Mouse (Mus musculus): ENCODE data around the gene Arhgap15.

Arhgap15 gene

GRCm38 (mm10) chr2:44356887-44357251, 608.2 kb downstream of the Arhgap15 start:
- no peak for DNase-seq

GRCm38 (mm10) chr2:44380225-44380624, 631.6 kb downstream of the Arhgap15 start:
- no peak for DNase-seq

GRCm38 (mm10) chr2:44384541-44384940, 635.9 kb downstream of the Arhgap15 start:
- no peak for DNase-seq

GRCm38 (mm10) chr2:44389556-44389955, 640.9 kb downstream of the Arhgap15 start:
- DNase-seq = no peak

GRCm38 (mm10) chr2:44393789-44394188, 645.2 kb downstream of the Arhgap15 start:
- no peak for DNase-seq

GRCm38 (mm10) chr2:44394956-44395501, 646.4 kb downstream of the Arhgap15 start:
- DNase-seq = no peak

- DNase-seq = no peak
Measured at GRCm38 (mm10) chr2:44395577-44395976, 647.0 kb downstream of the Arhgap15 start.

- DNase-seq = no peak
Measured at GRCm38 (mm10) chr2:44397209-44397608, 648.6 kb downstream of the Arhgap15 start.

- peak; percentile 51 to 53 for DNase-seq
Measured at GRCm38 (mm10) chr2:44397735-44398337, 649.2 kb downstream of the Arhgap15 start.

GRCm38 (mm10) chr2:44399191-44399926, 650.7 kb downstream of the Arhgap15 start:
- peak; percentile 84 to 87 for DNase-seq

- no peak for DNase-seq
Measured at GRCm38 (mm10) chr2:44401704-44402422, 653.2 kb downstream of the Arhgap15 start.

- no peak for DNase-seq
Measured at GRCm38 (mm10) chr2:44411660-44412059, 663.0 kb downstream of the Arhgap15 start.

GRCm38 (mm10) chr2:44416331-44416730, 667.7 kb downstream of the Arhgap15 start:
- no peak for DNase-seq

- no peak for DNase-seq
Measured at GRCm38 (mm10) chr2:44419547-44420225, 671.1 kb downstream of the Arhgap15 start.

- no peak for DNase-seq
Measured at GRCm38 (mm10) chr2:44430521-44430920, 681.9 kb downstream of the Arhgap15 start.

- no peak for DNase-seq
Measured at GRCm38 (mm10) chr2:44436652-44437051, 688.0 kb downstream of the Arhgap15 start.

- peak in 1 of 2 experiments; percentile 8 for DNase-seq
Measured at GRCm38 (mm10) chr2:44437496-44438057, 689.0 kb downstream of the Arhgap15 start.

GRCm38 (mm10) chr2:44438070-44438469, 689.4 kb downstream of the Arhgap15 start:
- no peak for DNase-seq

GRCm38 (mm10) chr2:44444938-44445337, 696.3 kb downstream of the Arhgap15 start:
- no peak for DNase-seq

All from cerebellum, postnatal 10 days (tissue).